Mouse (Mus musculus) myocyte (in vitro differentiated cells): ENCODE data around the gene Arl8a. TPM values are rescaled to one million over a fixed set of nuclear protein-coding genes. Genes with fewer than 3 reads are reported as not detected.

ENCODE experiments used
- H3K27me3 ChIP-seq: one replicate; pipeline ENCODE4 v1.6.1; 2011; ENCODE audit not compliant: control insufficient read depth, insufficient read depth, insufficient read length
- H3K36me3 ChIP-seq: one replicate; pipeline ENCODE4 v1.6.1; 2011; ENCODE audit not compliant: control insufficient read depth, insufficient read depth
- H3K4me2 ChIP-seq: one replicate; pipeline ENCODE4 v1.6.1; 2011; ENCODE audit warnings: low read depth, control low read depth
- H3K4me3 ChIP-seq: one replicate; pipeline ENCODE4 v1.5.1; 2011; ENCODE audit warnings: mild to moderate bottlenecking, control low read depth, moderate library complexity
- H3K79me2 ChIP-seq: one replicate; pipeline ENCODE4 v1.6.1; 2011; ENCODE audit not compliant: control insufficient read depth, insufficient read depth
- H3ac ChIP-seq: one replicate; pipeline ENCODE4 v1.6.1; 2011; ENCODE audit not compliant: control insufficient read depth, insufficient read length
- CEBPB ChIP-seq: IDR thresholded peaks from 2 replicates; pipeline ENCODE4 v1.6.1; 2011; ENCODE audit warnings: mild to moderate bottlenecking, moderate library complexity; ENCODE audit not compliant: poor library complexity, insufficient read depth, severe bottlenecking
- E2F4 ChIP-seq: IDR thresholded peaks from one replicate; pipeline ENCODE4 v1.6.1; 2011; ENCODE audit warnings: mild to moderate bottlenecking, control low read depth, moderate library complexity; ENCODE audit not compliant: insufficient read depth
- MAX ChIP-seq: IDR thresholded peaks from one replicate; pipeline ENCODE4 v1.6.1; 2011; ENCODE audit warnings: low read depth, mild to moderate bottlenecking, control low read depth
- MYOD1 ChIP-seq, 3 experiments: IDR thresholded peaks; one replicate each; pipeline ENCODE4 v1.6.1; 2011; ENCODE audit warnings: control low read depth in 2 of 3, low read depth in 2 of 3, mild to moderate bottlenecking in 2 of 3, moderate library complexity in 1 of 3; ENCODE audit not compliant: insufficient read length in 2 of 3, control insufficient read depth in 1 of 3
- MYOG ChIP-seq, 3 experiments: IDR thresholded peaks; one replicate each; pipeline ENCODE4 v1.6.1; 2011; ENCODE audit warnings: control low read depth in 2 of 3, low read depth in 2 of 3, mild to moderate bottlenecking in 2 of 3; ENCODE audit not compliant: insufficient read length in 2 of 3, control insufficient read depth in 1 of 3, insufficient read depth in 1 of 3
- POLR2A ChIP-seq: IDR thresholded peaks from one replicate; pipeline ENCODE4 v1.6.1; 2011; ENCODE audit warnings: low read depth, mild to moderate bottlenecking, control low read depth, moderate library complexity; ENCODE audit not compliant: insufficient read length
- POLR2AphosphoS2 ChIP-seq: IDR thresholded peaks from one replicate; pipeline ENCODE4 v1.6.1; 2011; ENCODE audit warnings: low read depth, control low read depth; ENCODE audit not compliant: insufficient read length
- REST ChIP-seq: IDR thresholded peaks from one replicate; pipeline ENCODE4 v1.6.1; 2011; ENCODE audit warnings: mild to moderate bottlenecking, control low read depth, moderate library complexity; ENCODE audit not compliant: insufficient read depth, insufficient read length
- SRF ChIP-seq: IDR thresholded peaks from one replicate; pipeline ENCODE4 v1.6.1; 2011; ENCODE audit warnings: low read depth; ENCODE audit not compliant: control insufficient read depth, insufficient read length
- TCF12 ChIP-seq: IDR thresholded peaks from one replicate; pipeline ENCODE4 v1.6.1; 2011; ENCODE audit warnings: mild to moderate bottlenecking, control low read depth; ENCODE audit not compliant: poor library complexity, insufficient read depth, severe bottlenecking
- TCF3 ChIP-seq: IDR thresholded peaks from one replicate; pipeline ENCODE4 v1.6.1; 2011; ENCODE audit warnings: low read depth, control low read depth; ENCODE audit not compliant: insufficient read length
- USF1 ChIP-seq: IDR thresholded peaks from one replicate; pipeline ENCODE4 v1.6.1; 2011; ENCODE audit warnings: low read depth, mild to moderate bottlenecking, control low read depth, moderate library complexity
- polyA plus RNA-seq: library from polyadenylated mRNA; unstranded; fragments of >200 nt; fragmentation: generic; extraction: Trizol; gene quantifications from one replicate; pipeline ENCODE4 v1.2.1, GENCODE M21; 2012; ENCODE audit warnings: missing spikeins

The Arl8a gene
- polyA plus RNA-seq, 1 experiment, result 61.2 TPM

DNA sequence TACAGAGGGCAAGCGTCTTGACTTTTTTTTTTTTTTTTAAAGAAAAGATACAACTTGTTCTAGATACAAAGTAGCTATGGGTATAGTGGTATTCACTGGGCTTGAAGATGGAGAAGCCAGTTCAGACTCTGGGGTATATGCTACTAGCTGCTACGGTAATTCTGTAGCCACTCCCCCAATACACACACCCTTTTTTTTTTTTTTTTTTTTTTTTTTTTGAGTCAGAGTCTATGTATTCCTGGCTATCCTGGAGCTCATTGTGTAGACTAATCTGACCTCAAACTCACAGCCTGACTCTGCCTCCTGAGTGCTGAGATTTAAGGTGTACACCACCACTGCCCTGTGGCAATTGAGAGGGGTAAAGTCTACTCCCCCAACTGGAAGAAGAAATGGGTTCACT, 4.2 kb upstream of the Arl8a start:
- H3K36me3 ChIP-seq, result no peaks in the 10 kb centered on the region
- H3K79me2 ChIP-seq, result peaks cover 3% of the 10 kb centered on the region
- H3K4me3 ChIP-seq, result no peak overlapping the region
- H3K27me3 ChIP-seq, result no peaks in the 10 kb centered on the region
- H3ac ChIP-seq, result no peak overlapping the region
- TF ChIP-seq TCF12, result no peak
- no peak for TF ChIP-seq E2F4
- no peak for TF ChIP-seq SRF
- TF ChIP-seq MYOD1 (IDR thresholded peaks at IDR 0.05; ENCODE audit: control insufficient read depth in 1 of 3, insufficient read length in 2 of 3, low read depth in 2 of 3), result no peak
- no peak for TF ChIP-seq POLR2AphosphoS2
- no peak for TF ChIP-seq POLR2A
- TF ChIP-seq MYOG (IDR thresholded peaks at IDR 0.05; ENCODE audit: control insufficient read depth in 1 of 3, insufficient read depth in 1 of 3, insufficient read length in 2 of 3, low read depth in 2 of 3), result no peak
- no peak for TF ChIP-seq USF1
- no peak for TF ChIP-seq REST
- TF ChIP-seq CEBPB, result no peak
- no peak overlapping the region for H3K4me2 ChIP-seq

GRCm38 (mm10) chr1:135143940-135144339, 2.7 kb upstream of the Arl8a start:
- Histone ChIP-seq H3ac (no peak overlapping the region), H3K4me3 (no peak overlapping the region), H3K79me2 (peaks cover 18% of the 10 kb centered on the region), H3K27me3 (no peaks in the 10 kb centered on the region), H3K36me3 (no peaks in the 10 kb centered on the region), H3K4me2 (no peak overlapping the region)
- no peak for TF ChIP-seq TCF12
- TF ChIP-seq MAX, result no peak
- no peak for TF ChIP-seq USF1
- no peak for TF ChIP-seq SRF
- TF ChIP-seq TCF3, result no peak
- TF ChIP-seq E2F4, result no peak
- no peak for TF ChIP-seq POLR2A
- no peak for TF ChIP-seq CEBPB

- Histone ChIP-seq H3K79me2 (peaks cover 35% of the 10 kb centered on the region), H3K27me3 (no peaks in the 10 kb centered on the region), H3ac (peak overlapping the region; percentile 69), H3K4me2 (peak overlapping the region; percentile 86), H3K36me3 (peaks cover 7% of the 10 kb centered on the region), H3K4me3 (peak overlapping the region; percentile 79)
- TF ChIP-seq MAX, result no peak
- peak; percentile 76 for TF ChIP-seq POLR2AphosphoS2
- TF ChIP-seq REST, result no peak
- no peak for TF ChIP-seq TCF12
- no peak for TF ChIP-seq TCF3
- TF ChIP-seq USF1, result peak; percentile 44
- no peak for TF ChIP-seq CEBPB
- TF ChIP-seq POLR2A, result peak; percentile 90
- no peak for TF ChIP-seq MYOD1 (IDR thresholded peaks at IDR 0.05; ENCODE audit: control insufficient read depth in 1 of 3, insufficient read length in 2 of 3, low read depth in 2 of 3)
- no peak for TF ChIP-seq E2F4
- TF ChIP-seq SRF, result no peak
- no peak for TF ChIP-seq MYOG (IDR thresholded peaks at IDR 0.05; ENCODE audit: control insufficient read depth in 1 of 3, insufficient read depth in 1 of 3, insufficient read length in 2 of 3, low read depth in 2 of 3)
Measured at GRCm38 (mm10) chr1:135146946-135147701, 500 bp downstream of the Arl8a start.

GRCm38 (mm10) chr1:135147702-135148058, 1.1 kb downstream of the Arl8a start:
- Histone ChIP-seq H3K4me2 (peak overlapping the region; percentile 86), H3K36me3 (peaks cover 7% of the 10 kb centered on the region), H3K79me2 (peaks cover 35% of the 10 kb centered on the region), H3K4me3 (peak overlapping the region; percentile 79), H3ac (peak overlapping the region; percentile 69), H3K27me3 (no peaks in the 10 kb centered on the region)
- TF ChIP-seq POLR2A (no peak), E2F4 (no peak), MAX (no peak), SRF (no peak), USF1 (no peak), MYOD1 (IDR thresholded peaks at IDR 0.05; ENCODE audit: control insufficient read depth in 1 of 3, insufficient read length in 2 of 3, low read depth in 2 of 3) (no peak), MYOG (IDR thresholded peaks at IDR 0.05; ENCODE audit: control insufficient read depth in 1 of 3, insufficient read depth in 1 of 3, insufficient read length in 2 of 3, low read depth in 2 of 3) (no peak), TCF12 (no peak), POLR2AphosphoS2 (no peak), REST (no peak), CEBPB (no peak)

- Histone ChIP-seq H3K36me3 (peaks cover 7% of the 10 kb centered on the region), H3K27me3 (no peaks in the 10 kb centered on the region), H3K79me2 (peaks cover 35% of the 10 kb centered on the region), H3K4me2 (peak overlapping the region; percentile 86), H3ac (no peak overlapping the region), H3K4me3 (peak overlapping the region; percentile 79)
- TF ChIP-seq E2F4 (no peak), REST (no peak), TCF12 (no peak), POLR2A (no peak), USF1 (no peak), SRF (no peak)
Measured at GRCm38 (mm10) chr1:135148476-135148875, 1.9 kb downstream of the Arl8a start.
